Mouse (Mus musculus) neural tube, embryonic 12.5 days (tissue): Measurements from ENCODE around the gene Xrra1. TPM values are rescaled to one million over a fixed set of nuclear protein-coding genes. Genes with fewer than 3 reads are reported as not detected.

Experiments
- ATAC-seq: fragments of 200-750 bp; cut with Nextera tagmentation; 2 replicates; pipeline ENCODE4 v1.8.0; 2017; ENCODE audit warnings: low read depth, mild to moderate bottlenecking, moderate TSS enrichment, moderate library complexity; ENCODE audit not compliant: low FRiP score
- H3K27ac ChIP-seq: fragments of 300-500 bp; sonication (generic); 2 replicates; pipeline ENCODE4 v1.5.1; 2016
- H3K27me3 ChIP-seq: fragments of 300-500 bp; sonication (generic); replicated peaks from 2 replicates; pipeline ENCODE4 v1.6.1; 2016; ENCODE audit warnings: mild to moderate bottlenecking
- H3K36me3 ChIP-seq: fragments of 300-500 bp; sonication (generic); 2 replicates; pipeline ENCODE4 v1.6.1; 2016; ENCODE audit warnings: mild to moderate bottlenecking
- H3K4me1 ChIP-seq: fragments of 300-500 bp; sonication (generic); 2 replicates; pipeline ENCODE4 v1.6.1; 2016
- H3K4me2 ChIP-seq: fragments of 300-500 bp; sonication (generic); replicated peaks from 2 replicates; pipeline ENCODE4 v1.6.1; 2016; ENCODE audit warnings: mild to moderate bottlenecking
- H3K4me3 ChIP-seq: fragments of 300-500 bp; sonication (generic); 2 replicates; pipeline ENCODE4 v1.5.1; 2016
- H3K9ac ChIP-seq: fragments of 300-500 bp; sonication (generic); 2 replicates; pipeline ENCODE4 v1.6.1; 2016; ENCODE audit warnings: mild to moderate bottlenecking
- H3K9me3 ChIP-seq: fragments of 300-500 bp; sonication (generic); 2 replicates; pipeline ENCODE4 v1.6.1; 2016; ENCODE audit warnings: mild to moderate bottlenecking
- WGBS: fragments of 180-500 bp; shearing (Covaris S2); methylation state at CpG from one replicate; pipeline ENCODE4 v1.1.7; 2016; 5-methylcytosine and 5-hydroxymethylcytosine counted together
- polyA plus RNA-seq: library from polyadenylated mRNA; unstranded; fragments of >200 nt; fragmentation: Nextera tagmentation; extraction: Ambion mirVana; gene quantifications from 2 replicates; pipeline ENCODE4 v1.2.1, GENCODE M21; 2016

The Xrra1 gene
- polyA plus RNA-seq, 1 experiment from 2014 or later: 0.52 TPM

DNA sequence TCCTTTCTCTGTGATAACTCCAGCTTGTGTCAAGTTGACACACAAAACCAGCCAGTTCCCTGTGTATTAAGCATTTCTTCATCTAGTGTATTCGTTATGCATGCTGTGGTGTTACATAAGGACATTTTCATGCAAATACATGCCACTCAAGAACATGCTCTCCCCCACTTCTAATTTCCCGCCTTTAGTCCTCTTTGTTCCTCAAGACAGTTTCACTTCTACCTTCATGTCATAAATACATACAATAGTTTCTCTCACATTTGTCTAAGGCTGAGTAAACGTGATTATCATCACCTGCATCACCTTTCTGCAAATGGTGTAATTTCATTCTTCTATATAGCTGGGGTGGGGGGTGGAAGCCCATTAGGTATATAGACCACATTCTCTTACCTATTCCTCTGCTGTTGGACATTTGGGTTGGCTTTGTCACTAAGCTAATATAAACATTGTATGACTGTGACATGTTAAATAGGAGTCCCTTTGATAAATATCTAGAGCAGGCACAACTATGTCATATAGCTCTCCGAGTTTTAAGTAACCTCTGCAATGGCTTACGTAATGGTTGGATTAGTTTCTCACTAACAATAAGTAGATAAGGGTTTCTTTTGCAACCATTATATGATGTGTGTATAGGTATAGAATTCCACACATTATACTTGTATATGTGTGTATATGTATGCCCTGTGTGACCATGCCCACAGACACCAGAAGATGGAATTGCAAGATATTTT lies 25.6 kb upstream of the Xrra1 start:
- Histone ChIP-seq H3K27me3 (no peaks in the 10 kb centered on the region), H3K4me2 (no peak overlapping the region), H3K9me3 (no peaks in the 10 kb centered on the region), H3K36me3 (peaks cover 20% of the 10 kb centered on the region), H3K4me1 (no peaks in the 10 kb centered on the region), H3K4me3 (no peak overlapping the region), H3K9ac (no peak overlapping the region), H3K27ac (no peak overlapping the region)
- ATAC-seq: no peak
- WGBS: 87% methylated on average over 5 of the region's 5 CpGs

DNA sequence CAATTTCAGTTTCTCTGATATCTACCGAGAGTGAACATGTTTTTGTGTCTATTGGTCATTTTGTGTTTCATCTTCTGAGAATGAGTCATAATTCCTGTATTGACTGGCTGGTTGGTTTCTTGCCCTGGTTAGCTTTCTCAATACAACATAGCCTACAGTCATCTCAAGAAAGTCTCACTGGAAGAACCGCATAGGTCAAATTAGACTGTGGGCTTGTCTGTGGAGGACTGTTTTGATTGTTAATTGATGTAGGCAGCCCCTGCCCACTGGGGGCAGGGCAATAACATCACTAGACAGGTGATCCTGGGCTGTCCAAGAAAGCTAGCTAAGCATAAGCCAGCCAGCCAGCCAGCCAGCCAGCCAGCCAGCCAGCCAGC lies 25.1 kb upstream of the Xrra1 start:
- no peak overlapping the region for H3K9ac ChIP-seq
- H3K27ac ChIP-seq: no peak overlapping the region
- H3K9me3 ChIP-seq: no peaks in the 10 kb centered on the region
- H3K36me3 ChIP-seq: peaks cover 25% of the 10 kb centered on the region
- 98% methylated on average over 2 of the region's 2 CpGs for WGBS
- H3K4me1 ChIP-seq: no peaks in the 10 kb centered on the region
- H3K27me3 ChIP-seq: no peaks in the 10 kb centered on the region
- H3K4me2 ChIP-seq: no peak overlapping the region
- H3K4me3 ChIP-seq: no peak overlapping the region
- no peak for ATAC-seq

DNA sequence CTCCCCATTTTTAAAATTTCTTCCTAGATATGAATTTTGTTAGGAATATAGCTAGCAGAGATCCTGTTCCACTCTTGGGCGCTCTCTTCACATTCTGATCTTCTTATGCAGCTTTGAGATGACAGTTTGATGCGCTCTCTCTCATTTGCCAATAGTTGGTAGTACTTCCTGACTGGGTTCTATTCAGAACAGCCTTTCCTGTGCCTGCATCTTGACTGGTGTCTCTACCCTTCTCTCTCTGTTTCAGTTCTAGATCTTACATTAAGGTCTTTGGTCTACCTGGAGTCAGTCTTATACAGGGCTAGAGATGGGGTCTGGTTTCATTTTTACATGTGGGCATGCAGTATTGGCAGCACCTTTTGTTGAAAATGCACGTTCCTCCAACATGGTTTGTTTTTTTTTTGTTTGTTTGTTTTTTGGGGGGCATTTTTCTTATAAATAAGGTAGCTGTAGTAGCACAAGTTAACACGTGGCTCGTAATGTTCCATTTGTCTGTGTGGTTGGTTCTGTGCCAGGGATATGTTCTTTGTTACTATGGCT lies 24.5 kb upstream of the Xrra1 start:
- H3K9ac ChIP-seq: no peak overlapping the region
- H3K27ac ChIP-seq: no peak overlapping the region
- peaks cover 29% of the 10 kb centered on the region for H3K36me3 ChIP-seq
- no peak for ATAC-seq
- 92% methylated on average over 5 of the region's 5 CpGs for WGBS
- H3K4me3 ChIP-seq: no peak overlapping the region
- no peaks in the 10 kb centered on the region for H3K27me3 ChIP-seq
- H3K4me1 ChIP-seq: no peaks in the 10 kb centered on the region
- no peak overlapping the region for H3K4me2 ChIP-seq
- no peaks in the 10 kb centered on the region for H3K9me3 ChIP-seq

DNA sequence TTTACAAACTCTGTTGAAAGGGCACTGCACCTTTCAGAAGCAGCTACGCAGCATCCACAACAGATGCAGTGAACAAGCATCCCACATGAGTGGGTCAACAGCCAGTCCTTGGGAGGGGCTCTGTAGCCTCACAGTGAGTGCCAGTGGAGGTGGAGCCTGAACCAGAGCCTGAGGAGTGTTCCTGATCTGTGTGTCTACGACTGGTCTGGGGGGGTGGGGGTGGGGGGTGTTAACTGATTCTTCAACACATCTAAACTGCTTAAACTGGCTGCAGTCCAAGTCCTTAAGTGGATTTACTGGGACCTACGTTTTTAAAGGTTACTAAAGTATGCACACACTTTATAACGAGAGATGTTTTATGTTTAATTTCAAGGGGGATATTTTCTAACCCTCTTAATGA lies 22.1 kb upstream of the Xrra1 start:
- no peak overlapping the region for H3K27ac ChIP-seq
- H3K4me1 ChIP-seq: no peaks in the 10 kb centered on the region
- H3K4me2 ChIP-seq: no peak overlapping the region
- H3K4me3 ChIP-seq: no peak overlapping the region
- no peaks in the 10 kb centered on the region for H3K27me3 ChIP-seq
- 81% methylated on average over 4 of the region's 4 CpGs for WGBS
- no peak for ATAC-seq
- no peak overlapping the region for H3K9ac ChIP-seq
- H3K9me3 ChIP-seq: no peaks in the 10 kb centered on the region
- H3K36me3 ChIP-seq: peaks cover 49% of the 10 kb centered on the region

DNA sequence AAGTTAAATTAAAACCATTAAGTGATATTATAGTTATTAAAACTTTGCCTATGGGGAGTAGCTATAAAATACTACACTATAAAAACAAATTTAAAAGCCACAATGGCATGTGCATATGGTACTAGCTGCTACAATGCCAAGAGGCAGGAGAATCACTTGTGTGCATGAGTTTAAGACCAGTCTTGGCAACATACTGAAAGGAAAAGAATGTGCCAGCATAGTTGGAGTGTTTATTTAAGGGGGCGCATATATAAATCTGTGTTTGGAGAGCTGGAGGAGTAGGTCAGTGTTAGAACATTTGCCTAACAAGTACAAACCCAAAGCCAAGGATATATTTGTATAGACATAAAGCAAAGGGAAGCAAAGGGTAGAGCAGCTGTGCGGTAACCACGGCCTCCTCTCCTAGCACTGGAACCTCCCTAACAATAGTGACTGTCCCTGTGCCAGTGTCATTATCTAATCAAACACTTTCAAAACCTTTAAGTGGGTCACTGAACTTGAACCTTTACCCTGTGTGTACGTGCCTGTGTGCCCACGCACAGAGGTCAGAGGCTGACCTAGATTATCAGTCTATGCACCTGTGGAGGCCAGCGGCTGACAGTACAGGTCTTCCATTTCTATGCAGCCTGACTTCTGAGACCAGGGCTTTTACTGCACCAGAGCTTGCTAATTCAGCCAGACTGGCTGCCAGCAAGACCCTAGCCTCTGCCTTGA lies 21.4 kb upstream of the Xrra1 start:
- H3K4me1 ChIP-seq: no peaks in the 10 kb centered on the region
- no peaks in the 10 kb centered on the region for H3K9me3 ChIP-seq
- H3K4me2 ChIP-seq: no peak overlapping the region
- peaks cover 56% of the 10 kb centered on the region for H3K36me3 ChIP-seq
- no peak overlapping the region for H3K4me3 ChIP-seq
- H3K27ac ChIP-seq: no peak overlapping the region
- H3K27me3 ChIP-seq: no peaks in the 10 kb centered on the region
- 92% methylated on average over 6 of the region's 6 CpGs for WGBS
- no peak overlapping the region for H3K9ac ChIP-seq
- ATAC-seq: no peak

DNA sequence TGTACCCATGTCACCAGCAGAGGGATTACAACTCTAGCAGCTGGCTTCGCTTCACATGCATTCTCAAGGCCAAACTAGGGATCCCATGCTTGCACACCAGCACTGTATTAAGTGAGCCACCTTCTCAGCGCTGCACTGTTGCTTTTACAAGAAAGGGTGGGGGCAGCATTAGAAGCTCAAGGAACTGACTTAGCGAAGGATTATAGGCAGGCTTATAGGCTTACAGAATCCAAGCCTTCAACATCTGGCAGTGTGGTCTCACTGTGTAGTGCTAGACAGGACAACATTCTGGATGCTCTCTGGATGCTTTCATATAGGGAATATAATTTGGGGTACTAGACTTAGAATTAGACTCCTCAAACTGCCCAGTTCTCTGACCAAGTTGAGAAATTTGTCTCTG lies 20.7 kb upstream of the Xrra1 start:
- H3K36me3 ChIP-seq: peaks cover 63% of the 10 kb centered on the region
- no peak overlapping the region for H3K9ac ChIP-seq

DNA sequence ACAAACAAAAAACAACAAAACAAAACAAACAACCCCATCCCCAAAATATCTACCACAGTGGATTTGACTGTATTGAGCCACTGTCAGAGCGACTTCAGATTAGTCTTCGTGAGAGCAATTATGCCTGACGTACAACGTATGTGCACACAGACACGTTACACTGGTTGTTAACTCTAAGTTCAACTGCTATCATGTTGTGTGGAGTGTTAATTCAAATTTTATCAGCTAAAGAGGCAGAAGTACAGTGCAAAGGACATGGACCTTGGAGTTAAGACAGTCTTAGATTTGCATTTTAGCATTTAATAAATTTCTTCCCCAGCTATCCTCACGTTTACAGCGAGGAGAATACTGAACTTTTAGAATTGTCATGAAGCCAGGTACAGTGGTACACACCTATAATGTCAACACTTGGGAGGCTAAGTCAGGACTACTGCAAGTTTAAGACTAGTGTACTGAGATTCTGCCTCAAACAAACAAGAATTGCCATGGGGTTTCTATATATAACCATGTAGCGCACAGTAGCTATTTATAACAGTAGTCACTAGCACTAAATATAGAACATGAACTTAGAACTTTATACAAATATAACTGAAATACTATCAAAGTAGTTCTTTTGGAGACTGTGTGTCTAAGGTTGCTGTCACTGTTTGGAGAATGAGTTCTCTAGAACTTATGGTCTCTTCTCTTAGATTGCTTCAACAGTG lies 13.2 kb upstream of the Xrra1 start:
- Histone ChIP-seq H3K27ac (no peak overlapping the region), H3K4me1 (no peaks in the 10 kb centered on the region), H3K9ac (no peak overlapping the region), H3K4me3 (no peak overlapping the region), H3K36me3 (peaks cover 62% of the 10 kb centered on the region), H3K9me3 (no peaks in the 10 kb centered on the region), H3K4me2 (no peak overlapping the region), H3K27me3 (no peaks in the 10 kb centered on the region)
- ATAC-seq: no peak
- WGBS: 96% methylated on average over 8 of the region's 8 CpGs

More for the DNA sequence above, 20.7 kb upstream of the Xrra1 start:
- Histone ChIP-seq H3K4me1 (no peaks in the 10 kb centered on the region), H3K9me3 (no peaks in the 10 kb centered on the region), H3K4me3 (no peak overlapping the region), H3K27ac (no peak overlapping the region), H3K27me3 (no peaks in the 10 kb centered on the region), H3K4me2 (no peak overlapping the region)
- WGBS: 93% methylated on average over 3 of the region's 3 CpGs
- ATAC-seq: no peak

DNA sequence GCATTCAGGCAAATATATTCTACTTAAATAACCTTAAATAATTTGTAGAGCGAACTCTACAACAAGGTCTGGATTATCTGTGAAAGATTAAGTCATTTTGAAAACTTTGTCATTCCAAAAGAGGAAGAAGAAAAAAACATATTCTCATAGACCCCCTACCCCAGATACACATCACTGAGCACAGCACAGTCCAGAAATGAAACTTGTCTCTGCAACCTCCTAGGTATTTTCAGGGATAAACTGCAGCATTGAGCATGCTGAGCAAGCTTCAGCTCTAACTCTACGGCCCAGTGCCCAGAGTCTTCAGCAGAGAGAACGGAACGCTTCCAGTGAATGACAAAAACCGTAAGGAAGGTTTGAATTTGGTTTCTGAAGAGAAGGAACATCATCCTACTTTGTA lies 8.4 kb upstream of the Xrra1 start:
- H3K27ac ChIP-seq: no peak overlapping the region
- H3K36me3 ChIP-seq: peaks cover 48% of the 10 kb centered on the region
- no peak overlapping the region for H3K4me3 ChIP-seq
- H3K4me2 ChIP-seq: no peak overlapping the region
- H3K27me3 ChIP-seq: no peaks in the 10 kb centered on the region
- H3K9me3 ChIP-seq: no peaks in the 10 kb centered on the region
- 91% methylated on average over 5 of the region's 5 CpGs for WGBS
- H3K4me1 ChIP-seq: no peaks in the 10 kb centered on the region
- H3K9ac ChIP-seq: no peak overlapping the region
- no peak for ATAC-seq

DNA sequence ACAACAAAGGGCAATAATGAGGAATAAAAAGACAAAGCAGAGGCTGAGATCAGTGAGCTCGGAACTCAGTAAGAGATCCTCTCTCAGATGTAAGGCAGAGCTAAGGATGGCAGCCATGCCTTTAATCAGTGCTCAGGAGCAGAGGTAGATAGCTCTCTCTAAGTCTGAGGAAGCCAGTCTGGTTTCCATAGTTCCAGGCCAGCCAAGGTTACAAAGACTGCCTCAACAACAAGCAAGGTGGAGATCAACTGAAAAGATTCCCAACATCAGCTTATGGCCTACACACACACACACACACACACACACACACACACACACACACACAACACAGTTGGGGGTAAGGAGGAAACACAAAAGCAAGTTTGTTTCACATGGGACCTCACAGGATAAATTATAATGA lies 7.8 kb upstream of the Xrra1 start:
- Histone ChIP-seq H3K36me3 (peaks cover 43% of the 10 kb centered on the region), H3K9ac (no peak overlapping the region), H3K4me2 (no peak overlapping the region), H3K27ac (0 out of 2 replicates have a peak overlapping the region, but pooled peaks have one; percentile 7), H3K4me1 (no peaks in the 10 kb centered on the region), H3K4me3 (no peak overlapping the region), H3K9me3 (no peaks in the 10 kb centered on the region), H3K27me3 (no peaks in the 10 kb centered on the region)
- 64% methylated on average over 1 of the region's 1 CpGs for WGBS
- ATAC-seq: no peak

DNA sequence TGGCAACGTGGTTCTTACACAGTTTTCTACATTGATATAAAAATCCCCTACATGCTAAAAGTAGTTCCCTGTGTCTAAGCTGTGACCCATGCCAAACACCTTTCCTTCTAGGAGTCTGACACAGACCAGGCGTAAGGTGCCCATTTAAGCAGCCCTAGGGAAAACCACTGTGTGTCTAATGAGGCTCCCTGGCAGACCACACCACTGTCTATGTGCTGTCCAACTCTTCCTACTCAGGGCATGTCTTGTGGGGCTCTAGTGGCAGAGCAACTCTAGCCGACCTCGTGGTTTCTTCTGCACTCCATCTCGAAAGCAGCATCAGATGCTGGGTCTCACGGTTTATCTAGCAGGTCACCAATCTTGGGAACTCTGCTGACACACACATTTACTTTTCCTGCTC lies 7.3 kb upstream of the Xrra1 start:
- 90% methylated on average over 6 of the region's 6 CpGs for WGBS
- H3K36me3 ChIP-seq: peaks cover 43% of the 10 kb centered on the region

DNA sequence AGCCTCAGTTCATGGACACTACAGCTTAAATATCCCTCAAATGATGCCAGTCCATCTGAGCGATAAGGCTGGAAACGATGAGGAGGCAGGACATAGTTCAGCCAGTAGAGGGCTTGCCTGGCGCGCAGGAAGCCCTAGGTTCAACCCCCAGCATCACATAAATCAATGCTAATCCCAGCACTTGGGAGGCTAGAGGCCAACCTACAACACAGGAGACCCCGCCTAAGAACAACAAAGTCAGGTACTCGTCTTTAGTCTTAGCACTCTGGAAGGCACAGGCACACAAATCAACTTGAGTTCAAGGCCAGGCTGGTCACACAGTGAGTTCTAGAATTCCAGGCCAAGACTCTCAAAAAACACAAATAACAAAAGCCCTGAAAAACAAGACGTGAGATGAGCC lies 5.6 kb upstream of the Xrra1 start:
- Histone ChIP-seq H3K27ac (no peak overlapping the region), H3K36me3 (peaks cover 32% of the 10 kb centered on the region), H3K4me3 (no peak overlapping the region), H3K9me3 (no peaks in the 10 kb centered on the region), H3K4me1 (peaks cover 11% of the 10 kb centered on the region), H3K27me3 (no peaks in the 10 kb centered on the region), H3K4me2 (no peak overlapping the region), H3K9ac (no peak overlapping the region)
- no peak for ATAC-seq
- 85% methylated on average over 7 of the region's 7 CpGs for WGBS

More for the DNA sequence above, 7.3 kb upstream of the Xrra1 start:
- H3K27ac ChIP-seq: no peak overlapping the region
- no peaks in the 10 kb centered on the region for H3K9me3 ChIP-seq
- no peak overlapping the region for H3K4me2 ChIP-seq
- H3K9ac ChIP-seq: no peak overlapping the region
- ATAC-seq: no peak
- H3K4me3 ChIP-seq: no peak overlapping the region
- peaks cover under 1% of the 10 kb centered on the region; the same call in 1 of the 2 replicates for H3K4me1 ChIP-seq
- no peaks in the 10 kb centered on the region for H3K27me3 ChIP-seq

DNA sequence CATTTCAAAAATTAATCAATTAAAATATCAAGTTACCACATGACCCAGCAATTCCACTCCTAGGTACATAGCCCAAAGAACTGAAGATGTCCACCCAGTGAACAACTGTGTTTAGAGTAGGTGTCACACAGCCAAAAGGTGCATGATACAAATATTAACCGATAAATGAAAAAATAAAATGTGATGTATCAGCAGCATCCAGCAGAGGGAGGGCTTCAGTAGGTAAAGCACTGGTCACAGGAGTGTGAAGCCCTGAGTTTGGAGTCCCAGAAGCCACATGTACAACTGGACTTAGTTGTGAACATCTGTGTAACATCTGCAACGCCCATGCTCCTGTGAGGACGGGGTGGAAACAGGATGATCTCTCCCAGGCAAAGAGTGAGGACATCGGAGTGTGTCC lies 4.6 kb upstream of the Xrra1 start:
- H3K9me3 ChIP-seq: no peaks in the 10 kb centered on the region
- no peak overlapping the region for H3K9ac ChIP-seq
- H3K27me3 ChIP-seq: no peaks in the 10 kb centered on the region
- H3K36me3 ChIP-seq: peaks cover 25% of the 10 kb centered on the region
- H3K4me1 ChIP-seq: peaks cover 11% of the 10 kb centered on the region
- 92% methylated on average over 4 of the region's 4 CpGs for WGBS
- H3K4me2 ChIP-seq: no peak overlapping the region
- no peak for ATAC-seq
- H3K4me3 ChIP-seq: no peak overlapping the region
- no peak overlapping the region for H3K27ac ChIP-seq
